Mouse (Mus musculus): ENCODE results near the gene S100a5.

- TF ChIP-seq CTCF (IDR thresholded peaks at IDR 0.05; ENCODE audit: borderline replicate concordance, insufficient read depth, low read depth, low read length) (no peak), POLR2A (IDR thresholded peaks at IDR 0.05; ENCODE audit: borderline replicate concordance, insufficient read depth, low read length) (no peak)
Measured at GRCm38 (mm10) chr3:90587361-90588101, 20.8 kb upstream of the S100a5 start.
